Mouse (Mus musculus): ENCODE measurements around the gene Inafm2. TPM values are rescaled to one million over a fixed set of nuclear protein-coding genes. Genes with fewer than 3 reads are reported as not detected.

The Inafm2 gene
- 10 to 100 TPM; 48.7 to 49.6 TPM for total RNA-seq (2021)
- long read RNA-seq, experiment 1, transcript Inafm2-201 (1 exons, 3,053 nt): major isoform, 36 of 36 reads
- long read RNA-seq, experiment 1, partial matches to known transcripts: 0 of 36 reads
- long read RNA-seq, experiment 1, other reads (novel, unspliced or antisense): 0 of 36 reads
- long read RNA-seq, experiment 2, transcript Inafm2-201 (1 exons, 3,053 nt): major isoform, 27 of 28 reads
- long read RNA-seq, experiment 2, partial matches to known transcripts: 0 of 28 reads
- long read RNA-seq, experiment 2, other reads (novel, unspliced or antisense): 1 of 28 reads

DNA sequence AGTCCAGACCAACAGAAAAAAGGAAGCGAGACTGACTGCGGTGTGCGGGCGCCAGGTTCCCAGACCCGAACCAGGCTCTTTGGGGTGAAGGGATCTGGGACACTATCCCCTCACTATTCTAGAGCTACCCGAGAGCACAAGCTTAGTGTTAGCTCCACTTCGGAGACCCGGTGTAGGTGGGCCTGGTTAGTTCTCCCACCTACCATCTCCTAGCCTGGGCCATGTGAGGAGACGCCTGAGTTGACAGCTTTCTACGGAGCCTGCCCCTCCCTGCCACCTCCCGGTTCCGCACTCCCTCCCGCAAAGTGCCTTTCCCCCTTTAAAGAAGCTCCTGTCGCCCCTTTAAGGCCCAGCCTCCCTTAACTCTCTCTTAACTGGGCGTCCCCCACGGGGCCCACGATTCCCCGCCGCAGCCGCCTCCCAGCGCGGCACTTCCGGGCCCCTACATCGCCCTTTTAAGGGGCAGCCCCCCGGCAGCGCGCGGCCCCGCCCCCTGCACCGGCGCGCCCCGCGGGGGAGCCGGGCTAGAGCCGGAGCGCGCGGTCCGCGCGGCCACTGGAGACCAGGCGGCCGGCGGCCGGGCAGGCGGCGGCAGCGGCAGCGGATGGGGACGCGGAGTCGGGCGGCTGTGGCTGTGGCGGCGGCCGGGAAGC lies at the start of gene Inafm2:
Gene Inafm2 (plus strand): TSS at position 527 of the 653 bp plus-strand sequence.
- DNase-seq (ENCODE audit: low spot score in 2 of 2): peak; percentile 85 to 91

DNA sequence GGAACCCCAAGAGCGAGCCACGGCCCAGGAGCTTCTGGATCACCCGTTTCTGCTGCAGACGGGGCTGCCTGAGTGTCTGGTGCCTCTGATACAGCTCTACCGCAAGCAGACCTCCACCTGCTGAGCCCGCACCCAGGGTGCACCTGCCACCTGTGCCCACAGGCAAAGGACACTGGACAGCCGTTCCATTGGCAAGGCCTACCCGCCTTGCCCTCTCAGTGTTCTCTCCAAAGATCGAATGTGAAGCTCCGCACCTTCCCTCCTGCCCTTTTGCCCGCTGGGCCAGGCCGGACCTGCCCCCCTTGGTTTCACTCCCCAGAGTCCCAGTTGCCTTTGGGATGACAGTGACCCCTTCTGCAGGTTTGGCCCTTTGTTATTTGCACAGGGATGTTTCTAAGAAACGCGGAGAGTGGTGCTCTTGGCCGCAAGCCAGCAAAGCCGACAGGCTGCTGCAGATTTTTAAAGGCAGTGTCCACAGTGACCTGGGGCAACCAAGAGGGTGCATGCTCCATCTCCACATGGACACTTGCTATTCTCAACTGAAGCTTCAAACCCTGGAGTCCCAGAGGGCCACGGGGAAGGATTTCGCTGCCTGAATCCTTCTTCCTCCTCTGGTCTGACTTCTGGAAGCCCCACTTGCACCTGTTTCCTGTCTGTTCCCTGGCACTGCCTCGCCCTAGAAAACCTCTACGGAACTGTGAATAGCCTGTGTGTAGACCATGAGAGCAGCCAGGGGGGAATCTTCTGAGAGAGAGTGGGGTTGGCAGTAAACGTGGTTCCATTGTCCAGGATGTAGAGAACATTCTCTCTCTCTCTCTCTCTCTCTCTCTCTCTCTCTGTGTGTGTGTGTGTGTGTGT lies 48.9 kb upstream of the Inafm2 start:
- no peak for DNase-seq (ENCODE audit: low spot score in 2 of 2)

DNA sequence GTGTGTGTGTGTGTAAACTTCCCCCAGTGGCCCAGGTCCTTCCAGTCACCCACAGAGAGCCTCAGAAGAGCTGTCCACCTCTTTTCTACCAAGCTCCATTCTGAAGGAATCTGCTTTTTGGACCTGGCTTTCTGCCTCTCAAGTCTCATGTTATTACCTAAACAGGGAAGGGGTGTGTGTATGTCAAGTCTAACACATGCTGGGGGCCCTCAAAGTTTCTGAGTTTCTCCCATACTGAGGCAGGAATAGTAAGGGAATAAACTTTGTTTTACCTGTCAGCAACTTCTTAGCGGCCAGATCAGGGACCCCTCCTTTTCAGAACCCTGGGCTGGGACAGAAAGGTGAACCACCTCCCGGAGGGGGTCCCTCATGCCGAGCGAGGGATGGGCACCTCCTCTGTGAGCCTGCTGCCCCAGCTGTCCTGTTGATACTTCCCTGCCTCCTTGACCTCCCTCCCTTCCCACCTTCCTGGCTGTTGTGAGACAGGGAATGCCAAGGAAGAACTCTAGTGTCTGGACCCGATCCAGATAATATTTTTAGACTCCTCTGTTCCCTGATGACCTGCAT lies 48.2 kb upstream of the Inafm2 start:
- DNase-seq (ENCODE audit: low spot score in 2 of 2): no peak

DNA sequence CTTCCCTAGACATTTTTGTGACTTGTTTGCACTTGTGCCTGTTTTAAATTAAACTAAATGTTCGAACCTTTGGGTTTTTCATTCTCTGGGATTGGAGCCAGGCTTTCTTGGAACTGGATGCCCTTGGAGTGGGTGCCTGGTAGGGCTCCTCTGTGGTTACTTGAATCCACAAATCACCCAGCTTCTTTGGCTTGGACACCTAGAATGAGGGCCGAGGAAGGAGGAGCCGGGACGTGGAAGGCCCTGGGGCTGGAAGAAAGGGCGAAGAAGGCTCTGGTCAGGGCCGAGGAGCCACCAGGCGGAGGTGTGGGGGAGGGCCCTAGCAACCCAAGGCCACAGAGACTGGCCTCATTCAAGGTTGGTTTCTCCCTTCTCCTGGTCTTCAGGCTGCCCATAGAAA lies 47.6 kb upstream of the Inafm2 start:
- no peak for DNase-seq (ENCODE audit: low spot score in 2 of 2)

DNA sequence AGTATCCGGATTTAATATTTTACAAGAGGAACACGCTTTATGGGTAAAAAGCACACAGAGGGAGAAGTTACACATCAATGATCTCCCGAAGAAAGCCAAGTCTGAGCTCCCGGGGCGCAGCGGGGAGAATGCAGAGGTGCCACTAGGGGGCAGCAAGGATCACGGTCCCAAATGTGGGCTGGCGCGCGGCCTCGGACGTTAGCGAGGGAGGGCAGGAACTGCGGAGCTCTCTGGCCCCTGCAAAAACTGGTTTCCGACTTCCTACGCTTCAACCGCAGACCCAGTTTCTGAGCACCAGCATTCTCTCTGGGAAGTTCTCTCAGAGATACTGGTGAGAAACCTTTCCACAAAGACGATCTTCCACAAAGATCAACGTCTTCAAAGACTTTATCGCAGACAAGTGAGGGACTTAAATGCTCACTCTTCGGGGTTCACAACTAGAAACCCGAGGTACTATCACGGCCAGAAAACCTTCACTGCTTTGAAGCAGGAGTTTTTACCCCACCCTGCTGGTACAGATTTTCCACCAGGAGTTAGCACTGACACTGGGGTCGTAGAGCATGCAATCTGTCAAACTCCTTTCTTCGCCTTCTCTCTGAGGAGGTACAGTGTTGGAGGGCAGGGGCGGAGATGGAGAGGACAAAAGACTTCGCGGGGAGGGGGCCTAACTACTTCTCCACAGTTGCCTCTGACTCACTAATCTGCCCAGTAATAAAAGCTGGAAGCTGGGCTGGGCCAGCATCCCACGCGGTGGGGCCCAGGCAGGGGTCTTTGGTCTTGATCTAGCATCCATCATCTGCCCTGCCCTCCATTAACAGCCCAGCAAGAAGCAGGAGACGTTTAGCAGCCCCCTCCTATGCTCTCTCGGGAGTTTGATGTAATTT lies 45.1 kb upstream of the Inafm2 start:
- peak; percentile 73 to 82 for DNase-seq (ENCODE audit: low spot score in 2 of 2)

DNA sequence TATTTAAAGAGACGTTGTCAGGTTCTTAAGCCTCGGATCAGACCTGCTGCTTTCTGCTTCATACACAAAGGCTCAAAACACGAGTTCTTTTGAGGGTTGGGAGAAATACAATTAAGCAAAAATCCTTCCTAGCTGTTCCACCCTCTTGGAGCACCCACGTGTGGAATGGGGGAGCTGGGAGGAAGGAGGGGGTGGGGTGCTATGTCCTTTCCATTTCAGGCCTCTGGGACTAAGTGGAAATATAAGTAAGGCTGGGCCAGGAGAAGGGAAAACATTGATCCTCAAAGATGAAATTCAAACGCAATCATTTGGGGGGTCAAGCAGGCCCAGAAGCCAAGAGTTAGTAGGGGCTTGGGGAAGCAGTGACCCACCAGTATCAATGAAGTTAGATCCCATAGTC lies 44.4 kb upstream of the Inafm2 start:
- DNase-seq (ENCODE audit: low spot score in 2 of 2): no peak

DNA sequence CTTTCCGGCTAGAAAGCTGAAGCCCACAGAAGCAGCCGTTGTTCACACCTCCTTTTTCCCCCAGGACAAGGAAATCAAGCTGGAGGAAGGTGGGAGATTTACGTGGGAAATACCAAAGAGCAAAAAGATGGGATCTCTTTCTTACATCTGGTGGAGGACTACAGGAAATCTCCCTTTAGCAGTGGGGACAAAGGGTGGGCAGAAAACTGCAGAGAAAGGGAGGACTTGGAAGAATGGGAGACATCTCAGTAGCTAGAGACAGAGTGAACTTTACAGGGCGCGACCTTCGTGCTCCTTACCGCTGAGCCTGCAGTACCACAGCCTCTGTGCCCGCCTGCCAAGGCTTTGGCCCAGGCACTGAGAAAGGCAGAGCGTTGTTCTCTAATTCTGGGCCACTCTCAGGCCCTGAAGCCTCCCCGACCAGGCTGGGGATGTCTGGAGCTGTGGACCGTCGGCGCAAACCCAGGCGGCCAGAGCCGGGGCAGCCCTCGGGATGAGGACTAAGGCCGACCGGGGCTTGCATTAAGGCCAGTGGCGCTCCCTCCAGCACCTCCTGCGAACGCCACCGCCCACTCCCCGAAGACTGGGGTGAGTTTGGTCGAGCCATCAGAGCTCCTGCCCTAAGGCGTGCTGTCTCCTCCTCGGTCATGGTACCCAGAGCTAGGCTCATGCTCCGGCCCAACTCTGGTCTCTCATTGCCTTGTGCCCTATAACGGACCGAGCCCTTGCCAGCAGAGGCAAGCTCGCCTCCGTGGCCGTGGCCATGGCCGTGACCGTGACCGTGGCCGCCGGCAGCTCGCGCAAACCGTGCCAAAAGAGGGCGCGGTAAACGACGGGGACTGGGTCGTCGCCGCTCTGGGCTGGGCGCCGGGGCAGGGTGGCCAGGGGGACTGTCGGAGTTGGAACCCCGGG lies 43.3 kb upstream of the Inafm2 start:
- no peak for DNase-seq (ENCODE audit: low spot score in 2 of 2)

DNA sequence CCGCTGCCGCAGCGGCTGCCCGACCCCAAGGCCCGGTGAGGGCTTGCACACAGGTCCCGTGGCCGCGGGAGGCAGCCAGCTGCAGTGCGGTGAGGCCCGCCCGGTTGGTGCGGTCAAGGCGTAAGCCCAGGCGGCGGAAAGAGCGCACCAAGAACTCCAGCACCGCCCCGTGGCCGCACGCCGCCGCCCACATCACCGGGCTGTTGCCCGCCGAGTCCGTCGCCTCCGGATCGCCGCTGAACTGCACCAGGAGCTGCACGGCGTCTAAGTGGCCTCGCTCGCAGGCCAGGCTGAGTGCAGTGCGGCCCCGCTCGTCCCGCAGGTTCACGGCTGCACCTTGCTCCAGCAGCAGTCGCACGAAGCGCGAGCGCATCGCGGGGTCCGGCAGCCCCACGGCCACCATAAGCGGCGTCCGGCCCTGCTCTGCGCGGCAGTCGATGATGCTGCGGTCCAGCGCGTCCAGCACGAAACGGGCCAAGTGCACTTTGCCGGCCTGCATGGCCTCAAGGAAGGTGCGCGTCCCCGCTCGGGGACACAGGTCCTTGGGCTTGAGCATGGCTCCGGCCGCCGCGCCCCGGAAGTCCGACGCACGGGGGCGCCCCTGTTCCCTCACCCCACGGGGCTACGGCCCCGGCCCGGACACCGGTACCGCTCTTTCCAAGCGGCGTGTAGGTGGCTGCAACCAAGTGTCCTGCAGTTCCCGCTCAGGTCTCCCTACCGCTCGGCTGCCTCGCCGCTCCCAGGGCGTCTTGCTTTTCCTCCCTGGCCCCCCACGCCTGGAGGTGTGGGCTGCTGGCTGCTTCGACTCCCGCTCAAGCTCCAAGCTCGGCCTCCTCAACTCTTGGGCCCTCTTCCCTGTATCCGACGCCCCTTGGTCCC lies 42.4 kb upstream of the Inafm2 start:
- DNase-seq (ENCODE audit: low spot score in 2 of 2): peak; percentile 50 to 62

DNA sequence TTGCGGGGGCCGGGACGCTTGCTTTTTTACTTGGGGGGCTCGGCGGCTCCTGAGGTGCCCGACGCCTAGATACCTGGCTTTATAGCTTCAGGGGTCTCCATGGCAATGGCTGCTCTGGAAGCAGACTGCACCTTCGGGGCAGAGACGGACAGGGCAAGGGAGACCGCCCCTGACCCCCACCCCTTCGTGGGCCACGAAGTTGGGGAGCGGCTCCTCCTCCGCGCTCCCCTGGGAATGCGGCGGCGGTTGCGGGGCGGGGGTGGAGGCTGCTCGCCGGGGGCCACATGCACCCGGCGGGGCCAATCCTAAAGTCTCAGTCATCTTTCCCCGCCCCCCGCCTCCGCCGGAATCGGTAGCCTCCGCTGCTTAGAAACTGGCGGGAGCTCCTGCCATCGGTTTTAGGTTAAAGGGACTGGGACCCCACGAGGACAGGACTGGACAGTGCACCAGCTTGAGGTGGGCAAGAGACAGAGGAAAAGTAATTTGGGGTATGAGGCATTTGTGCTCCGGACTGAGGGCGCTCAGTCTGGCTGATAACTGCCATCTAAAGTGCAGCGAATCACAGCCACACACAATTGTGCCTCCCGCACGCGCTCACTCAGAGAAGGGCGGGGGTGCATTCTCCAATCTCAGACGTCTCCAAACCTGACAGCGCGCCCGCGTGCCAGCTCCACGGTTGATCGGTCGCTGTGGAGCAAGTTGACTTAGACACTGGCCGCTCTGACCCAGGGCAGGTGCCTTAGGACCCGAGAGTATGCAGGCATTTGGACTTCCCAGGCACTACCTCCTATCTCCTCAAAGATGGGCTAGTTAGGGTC lies 41.4 kb upstream of the Inafm2 start, which contains the start of gene Ankrd63:
Gene Ankrd63 (minus strand): TSS at position 51 of the 818 bp plus-strand sequence.
- DNase-seq (ENCODE audit: low spot score in 2 of 2): peak; percentile 44 to 58

DNA sequence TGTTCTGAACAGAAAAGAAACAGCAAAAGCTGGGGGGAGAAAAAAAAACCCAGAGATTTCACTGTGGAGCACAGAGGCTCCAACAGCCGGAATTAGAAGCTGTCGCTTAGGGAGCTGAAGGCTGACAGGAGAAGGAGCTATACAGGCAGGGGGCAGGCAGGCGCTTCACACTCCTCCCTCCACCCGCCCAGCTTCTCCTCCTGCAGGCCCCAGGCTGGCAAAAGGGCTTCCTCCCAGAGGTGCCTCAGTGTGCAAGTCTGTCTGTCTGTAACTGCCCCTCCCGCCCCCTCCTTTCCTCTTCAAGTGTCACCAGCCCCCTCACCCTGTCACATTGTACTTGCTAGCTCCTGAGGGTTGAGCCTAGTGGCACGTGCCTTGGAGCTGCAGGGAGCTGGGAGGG lies 39.1 kb upstream of the Inafm2 start:
- DNase-seq (ENCODE audit: low spot score in 2 of 2): peak in 1 of 2 experiments; percentile 45

DNA sequence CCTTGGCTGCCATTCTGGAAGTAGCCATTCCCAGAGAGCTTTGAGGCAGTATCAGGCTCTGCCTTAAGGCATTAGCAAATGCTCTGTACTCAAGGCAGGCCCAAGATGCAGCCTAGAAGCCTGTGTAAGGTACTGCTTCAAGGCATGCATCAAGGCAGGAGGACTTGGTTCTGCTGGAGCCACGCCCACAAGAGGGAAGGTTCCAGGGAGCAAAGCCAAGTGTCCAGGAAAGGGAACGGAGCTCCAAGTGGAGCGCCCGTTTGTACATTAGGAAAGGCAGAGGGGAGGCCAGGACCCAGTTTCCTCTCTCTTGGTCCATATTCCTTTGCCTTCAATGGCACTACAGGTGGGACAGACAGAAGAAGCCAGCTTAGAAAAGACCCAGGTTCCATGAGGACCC lies 37.1 kb upstream of the Inafm2 start:
- no peak for DNase-seq (ENCODE audit: low spot score in 2 of 2)

DNA sequence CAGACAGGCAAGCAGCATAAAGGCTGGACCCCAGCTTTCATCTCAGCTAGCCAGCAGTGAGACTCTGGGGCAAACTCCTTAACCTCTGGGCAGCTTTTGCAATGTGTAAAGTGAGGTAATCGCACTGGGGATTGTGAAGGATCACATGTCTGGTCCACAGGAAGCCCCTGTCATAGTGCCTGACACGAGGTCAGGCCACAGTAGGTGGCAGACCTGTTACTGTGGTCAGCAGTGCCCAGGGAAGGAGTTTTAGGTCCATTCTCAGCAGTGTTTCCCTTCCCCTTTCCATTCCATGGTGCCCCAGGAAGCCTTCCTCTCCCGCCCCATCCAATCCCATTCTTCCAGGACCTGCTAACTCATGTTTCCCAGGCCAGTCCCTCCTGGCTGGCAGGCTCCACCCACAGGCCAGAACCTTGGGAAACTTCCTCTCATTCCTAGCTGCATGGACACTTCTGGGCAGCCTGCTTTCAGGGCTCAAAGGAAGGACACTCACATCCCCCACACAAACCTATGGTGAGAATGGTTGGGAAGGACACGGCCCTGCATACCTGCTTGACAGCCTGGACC lies 35.8 kb upstream of the Inafm2 start:
- DNase-seq (ENCODE audit: low spot score in 2 of 2): no peak

DNA sequence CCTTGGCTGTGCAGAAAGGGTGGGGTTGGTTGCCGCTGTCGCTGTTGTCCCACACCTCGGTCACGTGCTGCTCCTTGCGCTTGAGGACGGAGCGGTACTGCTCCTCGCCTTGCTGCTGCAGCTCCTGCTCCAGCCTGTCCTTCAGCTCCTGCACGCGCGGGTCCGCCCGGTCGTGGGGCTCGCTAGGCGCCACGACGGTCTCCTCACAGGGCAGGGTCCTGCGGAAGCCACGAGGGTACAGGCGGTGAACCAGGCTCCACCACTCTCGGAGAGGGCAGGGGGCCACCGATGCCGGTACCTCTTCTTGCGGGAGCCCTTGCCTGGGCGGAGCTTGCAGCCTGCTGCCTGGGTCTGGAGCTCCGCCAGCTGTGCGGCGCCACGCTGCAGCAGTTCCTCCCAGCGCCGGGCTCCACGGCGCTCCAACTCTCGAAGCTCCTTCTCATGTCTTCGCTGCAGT lies 34.5 kb upstream of the Inafm2 start:
- peak; percentile 47 to 72 for DNase-seq (ENCODE audit: low spot score in 2 of 2)

DNA sequence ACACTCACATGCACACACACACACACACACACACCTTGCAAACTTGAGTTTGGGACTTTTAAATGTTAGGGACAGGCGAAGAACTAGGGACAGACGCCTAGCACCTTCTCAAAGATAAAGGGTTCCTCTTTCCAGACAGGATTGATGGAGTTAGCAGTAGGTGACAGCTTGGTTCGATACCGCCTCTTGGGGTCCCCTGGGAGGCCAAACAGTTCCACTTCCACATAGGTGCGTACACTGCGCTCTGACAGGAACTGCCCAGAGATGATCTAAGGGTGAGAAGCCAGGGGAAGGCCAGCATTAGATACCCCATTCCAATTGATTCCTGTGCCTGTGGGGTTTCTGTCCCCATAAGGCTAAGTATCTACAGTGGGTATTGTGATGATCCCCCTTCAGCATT lies 31.9 kb upstream of the Inafm2 start:
- DNase-seq (ENCODE audit: low spot score in 2 of 2): no peak

DNA sequence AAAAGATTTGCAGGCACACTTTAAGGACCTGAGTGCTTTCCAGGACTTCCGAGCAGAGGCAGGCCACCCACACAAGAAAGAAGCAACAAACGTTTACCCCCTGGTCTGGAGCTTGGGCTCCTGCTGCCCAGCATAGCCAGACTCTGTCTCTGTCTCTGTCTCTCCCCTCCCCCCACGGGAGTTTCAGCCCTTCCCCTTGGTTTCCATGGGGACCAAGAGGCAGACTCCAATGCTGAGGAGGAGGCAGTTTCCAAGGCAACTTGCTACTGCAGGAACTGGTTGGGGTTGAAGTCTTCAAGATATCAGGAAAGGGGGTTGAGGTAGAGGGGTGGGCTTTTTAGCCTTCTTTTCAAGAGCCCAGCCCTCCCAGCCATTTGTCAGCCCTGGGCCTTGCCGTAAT lies 31.3 kb upstream of the Inafm2 start:
- DNase-seq (ENCODE audit: low spot score in 2 of 2): peak; percentile 73 to 75

DNA sequence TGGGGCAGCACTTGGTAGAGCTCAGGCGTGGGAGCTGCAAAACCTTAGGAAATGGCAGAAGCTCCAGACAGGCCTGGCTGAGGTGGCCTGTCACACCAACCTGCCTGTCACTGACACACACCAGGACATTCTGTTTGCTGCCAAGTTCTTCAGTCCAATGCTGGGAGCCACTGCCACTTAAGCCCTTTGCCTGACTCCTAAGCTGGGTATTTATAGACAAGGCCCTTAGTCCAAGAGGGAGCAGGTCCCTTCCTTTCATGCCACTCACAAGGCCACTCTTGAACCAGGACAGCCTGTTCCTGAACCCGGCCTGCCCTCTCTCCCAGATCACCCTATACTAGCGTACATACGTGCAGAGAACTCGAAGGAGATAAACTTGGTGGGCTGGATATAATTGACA lies 28.9 kb upstream of the Inafm2 start:
- DNase-seq (ENCODE audit: low spot score in 2 of 2): no peak

Measured in left cerebral cortex, adult 18-20 months (tissue).